Mouse (Mus musculus) kidney, postnatal 0 days (tissue): ENCODE data around the gene Gm11020. TPM values are rescaled to one million over a fixed set of nuclear protein-coding genes. Genes with fewer than 3 reads are reported as not detected.

Experiments
- ATAC-seq: fragments of 200-750 bp; cut with Nextera tagmentation; replicated peaks from 2 replicates; pipeline ENCODE4 v1.8.0; 2017; ENCODE audit warnings: low read depth, moderate number of reproducible peaks, moderate TSS enrichment, moderate library complexity; ENCODE audit not compliant: low FRiP score
- DNase-seq: peaks from one replicate; pipeline ENCODE4 v3.0.0-alpha.2; 2016; ENCODE audit warnings: low spot score
- H3K27ac ChIP-seq: fragments of 300-500 bp; sonication (generic); 2 replicates; pipeline ENCODE4 v1.5.1; 2014; ENCODE audit warnings: mild to moderate bottlenecking
- H3K27me3 ChIP-seq: fragments of 300-500 bp; sonication (generic); 2 replicates; pipeline ENCODE4 v1.6.1; 2014; ENCODE audit warnings: low read length, mixed read lengths; ENCODE audit not compliant: insufficient read depth
- H3K36me3 ChIP-seq: fragments of 300-500 bp; sonication (generic); 2 replicates; pipeline ENCODE4 v1.6.1; 2014; ENCODE audit warnings: low read length, mixed read lengths; ENCODE audit not compliant: insufficient read depth
- H3K4me1 ChIP-seq: fragments of 300-500 bp; sonication (generic); replicated peaks from 2 replicates; pipeline ENCODE4 v1.6.1; 2014; ENCODE audit warnings: antibody characterized with exemption, low read length, mixed read lengths; ENCODE audit not compliant: insufficient read depth
- H3K4me2 ChIP-seq: fragments of 300-500 bp; sonication (generic); 2 replicates; pipeline ENCODE4 v1.6.1; 2014; ENCODE audit warnings: mild to moderate bottlenecking, low read length, moderate library complexity, mixed read lengths
- H3K4me3 ChIP-seq: fragments of 300-500 bp; sonication (generic); replicated peaks from 2 replicates; pipeline ENCODE4 v1.5.1; 2014; ENCODE audit warnings: low read depth, low read length
- H3K9ac ChIP-seq: fragments of 300-500 bp; sonication (generic); 2 replicates; pipeline ENCODE4 v1.6.1; 2014; ENCODE audit warnings: low read depth, low read length
- H3K9me3 ChIP-seq: fragments of 300-500 bp; sonication (generic); replicated peaks from 2 replicates; pipeline ENCODE4 v1.6.1; 2016; ENCODE audit warnings: low read length, inconsistent platforms, mixed read lengths
- CTCF ChIP-seq: IDR thresholded peaks from 2 replicates; pipeline ENCODE4 v1.5.1; 2016; ENCODE audit warnings: antibody characterized with exemption, low read depth, mild to moderate bottlenecking, moderate library complexity
- WGBS: fragments of 180-500 bp; shearing (Covaris S2); extraction: QIAGEN DNeasy Blood & Tissue Kit; methylation state at CpG from one replicate; pipeline ENCODE4 v1.1.7; 2014; 5-methylcytosine and 5-hydroxymethylcytosine counted together
- polyA plus RNA-seq: library from polyadenylated mRNA; unstranded; fragments of >200 nt; fragmentation: Nextera tagmentation; extraction: Ambion mirVana; gene quantifications from 2 replicates; pipeline ENCODE4 v1.2.1, GENCODE M21; 2015

Gene Gm11020
- polyA plus RNA-seq, 1 experiment from 2014 or later = not detected

- no peak for DNase-seq
- H3K36me3 ChIP-seq = peaks cover 11% of the 10 kb centered on the region
- 0 out of 2 replicates have a peak, but pooled peaks cover 12% of the 10 kb centered on the region for H3K4me1 ChIP-seq
- no peaks in the 10 kb centered on the region for H3K9me3 ChIP-seq
- TF ChIP-seq CTCF = no peak
- no peak overlapping the region for H3K4me2 ChIP-seq
- H3K27me3 ChIP-seq = no peaks in the 10 kb centered on the region
- no peak overlapping the region for H3K27ac ChIP-seq
- no peak overlapping the region for H3K9ac ChIP-seq
- ATAC-seq = no peak
- WGBS = 64% methylated on average over 5 of the region's 5 CpGs
- H3K4me3 ChIP-seq = no peak overlapping the region
These were observed 21.1 kb downstream of the Gm11020 start for GRCm38 (mm10) chr8:104342426-104342825.

DNA sequence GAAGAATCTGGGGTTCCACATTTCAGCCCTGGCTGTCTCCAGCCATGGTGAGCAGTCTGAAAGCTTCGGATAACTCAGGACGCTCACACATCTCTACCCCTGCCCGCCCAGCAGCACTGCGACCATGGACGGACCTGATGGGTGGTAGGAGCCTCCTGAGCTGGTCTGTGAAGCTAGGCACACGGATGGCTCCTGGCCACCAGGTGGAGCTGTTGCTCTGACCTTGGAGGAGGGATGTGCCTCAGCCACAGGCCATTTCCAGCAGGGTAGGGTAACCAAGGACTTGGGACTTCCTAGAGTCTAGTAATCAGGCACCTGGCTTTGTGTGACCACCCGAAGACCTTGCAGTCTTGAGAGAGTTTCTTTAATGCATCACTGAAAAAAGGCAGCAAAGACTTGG lies 22.6 kb downstream of the Gm11020 start:
- H3K36me3 ChIP-seq = peaks cover 14% of the 10 kb centered on the region

DNA sequence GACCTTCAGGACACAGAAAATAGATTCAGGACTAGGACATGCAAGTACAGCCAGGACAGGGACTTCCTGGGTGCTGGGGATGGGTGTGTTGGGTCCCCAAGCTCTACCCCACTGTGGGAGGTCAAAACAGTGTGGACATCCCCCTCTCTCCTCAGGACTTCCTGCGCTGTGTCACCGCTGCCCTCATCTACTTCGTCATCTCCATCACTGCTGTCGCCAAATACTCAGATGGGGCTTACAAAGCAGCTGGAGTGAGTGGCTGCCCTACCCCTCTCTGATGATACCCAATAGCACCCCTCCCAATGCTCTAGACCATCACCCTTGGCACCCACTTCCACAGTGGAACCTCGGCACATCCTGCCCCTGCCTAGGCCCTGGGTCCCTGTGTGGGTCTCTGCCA lies 23.3 kb downstream of the Gm11020 start:
- 0 out of 2 replicates have a peak, but pooled peaks cover 9% of the 10 kb centered on the region for H3K4me1 ChIP-seq
- no peak overlapping the region for H3K27ac ChIP-seq
- ATAC-seq = no peak
- no peak for DNase-seq
- peaks cover 14% of the 10 kb centered on the region for H3K36me3 ChIP-seq
- no peaks in the 10 kb centered on the region for H3K9me3 ChIP-seq
- no peaks in the 10 kb centered on the region for H3K27me3 ChIP-seq
- no peak overlapping the region for H3K4me3 ChIP-seq
- H3K4me2 ChIP-seq = no peak overlapping the region
- 93% methylated on average over 5 of the region's 5 CpGs for WGBS
- no peak for TF ChIP-seq CTCF
- H3K9ac ChIP-seq = no peak overlapping the region

More for the DNA sequence above, 22.6 kb downstream of the Gm11020 start:
- Histone ChIP-seq H3K27ac (no peak overlapping the region), H3K4me3 (no peak overlapping the region), H3K4me1 (0 out of 2 replicates have a peak, but pooled peaks cover 12% of the 10 kb centered on the region), H3K4me2 (no peak overlapping the region), H3K9me3 (no peaks in the 10 kb centered on the region), H3K9ac (no peak overlapping the region), H3K27me3 (no peaks in the 10 kb centered on the region)
- WGBS = 12% methylated on average over 7 of the region's 7 CpGs
- peak; percentile 96 for TF ChIP-seq CTCF
- ATAC-seq (peak; percentile 60), DNase-seq (peak; percentile 89)

DNA sequence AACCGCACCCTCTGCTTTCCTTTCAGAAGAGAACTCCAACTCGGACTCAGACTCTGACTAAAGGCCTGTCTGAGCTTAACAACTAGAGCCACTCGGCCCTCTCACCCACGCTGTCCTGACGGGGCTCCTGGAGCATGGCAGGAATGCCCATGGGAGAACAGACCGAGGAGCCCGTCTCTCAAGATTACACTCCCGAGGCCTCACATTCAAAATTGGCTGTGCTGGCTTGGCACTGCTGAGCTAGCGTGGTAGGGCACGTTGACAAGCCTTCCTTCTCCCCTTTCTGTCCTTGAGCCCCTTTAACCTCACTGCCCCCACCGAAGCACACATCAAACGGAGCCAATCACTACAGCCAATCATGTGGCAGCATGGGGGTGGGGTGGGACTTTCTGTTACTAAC lies 25.3 kb downstream of the Gm11020 start:
- ATAC-seq (no peak), DNase-seq (no peak)
- Histone ChIP-seq H3K27ac (no peak overlapping the region), H3K36me3 (peaks cover 14% of the 10 kb centered on the region), H3K27me3 (no peaks in the 10 kb centered on the region), H3K4me3 (no peak overlapping the region), H3K9ac (no peak overlapping the region), H3K4me2 (no peak overlapping the region), H3K9me3 (no peaks in the 10 kb centered on the region), H3K4me1 (0 out of 2 replicates have a peak, but pooled peaks cover 3% of the 10 kb centered on the region)
- WGBS = 55% methylated on average over 12 of the region's 12 CpGs
- TF ChIP-seq CTCF = no peak

DNA sequence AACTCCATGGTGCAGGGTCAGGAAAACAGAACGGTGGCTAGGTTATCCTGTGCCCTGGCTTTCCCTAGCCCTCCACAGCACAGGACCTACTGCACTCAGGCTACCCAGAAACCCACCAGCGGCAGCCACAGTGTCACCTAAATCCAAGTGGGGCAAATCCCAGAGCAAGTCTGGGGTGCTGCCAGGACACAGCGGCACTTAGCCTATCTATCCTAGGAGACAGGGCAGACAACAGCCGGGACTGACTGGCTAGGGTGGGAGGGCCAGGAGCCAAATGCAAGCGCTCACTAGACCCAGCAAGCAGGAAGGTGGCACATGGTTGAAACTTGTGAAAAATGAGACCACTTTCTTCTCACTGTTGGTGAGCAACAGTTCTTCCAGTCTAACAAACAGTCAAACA lies 27.6 kb downstream of the Gm11020 start:
- Histone ChIP-seq H3K9ac (no peak overlapping the region), H3K36me3 (peaks cover 14% of the 10 kb centered on the region), H3K27ac (no peak overlapping the region), H3K9me3 (no peaks in the 10 kb centered on the region), H3K4me3 (no peak overlapping the region), H3K4me2 (no peak overlapping the region), H3K27me3 (no peaks in the 10 kb centered on the region), H3K4me1 (no peaks in the 10 kb centered on the region)
- 71% methylated on average over 5 of the region's 5 CpGs for WGBS
- no peak for TF ChIP-seq CTCF
- DNase-seq = no peak
- ATAC-seq = no peak

DNA sequence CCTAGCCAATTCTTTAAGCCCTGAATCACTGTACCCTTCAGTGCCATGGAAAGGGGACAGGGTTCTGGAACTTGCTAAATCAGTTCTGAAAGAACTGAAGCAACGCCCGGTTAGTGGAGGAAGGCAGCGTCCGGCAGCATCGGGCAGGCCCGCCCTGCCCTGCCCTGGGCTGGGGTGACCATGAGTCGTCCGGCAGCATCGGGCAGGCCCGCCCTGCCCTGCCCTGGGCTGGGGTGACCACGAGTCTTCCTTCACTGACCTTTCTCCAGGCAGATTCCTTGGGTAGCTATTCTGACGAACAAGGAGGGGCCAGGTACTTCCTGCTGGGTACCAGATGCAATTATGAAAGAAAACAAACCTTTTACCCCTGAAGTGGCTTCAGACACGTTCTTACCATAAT lies 28.7 kb downstream of the Gm11020 start:
- H3K27me3 ChIP-seq = no peaks in the 10 kb centered on the region
- no peak overlapping the region for H3K27ac ChIP-seq
- WGBS = 68% methylated on average over 13 of the region's 13 CpGs
- H3K4me1 ChIP-seq = no peaks in the 10 kb centered on the region
- no peak overlapping the region for H3K4me2 ChIP-seq
- no peak for TF ChIP-seq CTCF
- no peaks in the 10 kb centered on the region for H3K9me3 ChIP-seq
- peaks cover 23% of the 10 kb centered on the region for H3K36me3 ChIP-seq
- no peak overlapping the region for H3K4me3 ChIP-seq
- DNase-seq (no peak), ATAC-seq (no peak)
- H3K9ac ChIP-seq = no peak overlapping the region

DNA sequence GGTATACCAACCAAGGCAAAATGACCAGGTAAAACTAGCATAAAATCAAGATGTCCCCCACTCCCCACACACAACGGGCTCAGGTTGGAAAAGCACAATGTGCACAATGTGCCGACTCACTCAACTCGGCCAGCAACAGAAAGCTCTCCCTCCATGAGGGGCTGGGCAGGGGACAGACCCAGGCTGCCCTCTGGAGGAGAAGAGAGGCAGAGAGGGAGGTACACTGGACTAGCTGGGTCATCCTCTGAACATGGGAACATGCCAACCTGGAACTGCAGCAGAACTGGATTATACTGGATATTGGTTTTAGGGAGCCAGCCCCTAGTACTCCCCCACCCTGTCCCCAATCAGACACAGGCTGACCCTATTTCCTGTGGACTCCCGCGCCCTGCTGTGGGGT lies 31.8 kb downstream of the Gm11020 start:
- Histone ChIP-seq H3K27ac (no peak overlapping the region), H3K4me1 (no peaks in the 10 kb centered on the region), H3K4me3 (no peak overlapping the region), H3K27me3 (no peaks in the 10 kb centered on the region), H3K9ac (no peak overlapping the region), H3K36me3 (peaks cover 19% of the 10 kb centered on the region; the same call in 1 of the 2 replicates), H3K9me3 (no peaks in the 10 kb centered on the region), H3K4me2 (no peak overlapping the region)
- DNase-seq = no peak
- WGBS = 56% methylated on average over 5 of the region's 5 CpGs
- TF ChIP-seq CTCF = peak; percentile 47; the same call in 1 of the 2 replicates
- ATAC-seq = 0 out of 2 replicates have a peak, but pooled peaks have one; percentile 36
